Mouse (Mus musculus) E14TG2a.4 (cell line): ENCODE measurements around the gene Rap1b.

Source experiments
- CTCF ChIP-seq: conservative IDR thresholded peaks from 2 replicates; pipeline ENCODE4 v1.5.1; 2014; ENCODE audit warnings: low read length
- NANOG ChIP-seq: IDR thresholded peaks from 2 replicates; pipeline ENCODE4 v1.6.1; 2014; ENCODE audit warnings: borderline replicate concordance, low read length, mixed read lengths
- POU5F1 ChIP-seq: IDR thresholded peaks from 2 replicates; pipeline ENCODE4 v1.6.1; 2014; ENCODE audit warnings: low read length, borderline replicate concordance

GRCm38 (mm10) chr10:117766111-117766895 is 79.5 kb downstream of the Rap1b start:
- TF ChIP-seq CTCF, result no peak
- no peak for TF ChIP-seq POU5F1
- no peak for TF ChIP-seq NANOG
